Mouse (Mus musculus) ES-E14 (cell line): ENCODE results near the gene Srrm1.

Experiments used
- CHD2 ChIP-seq: IDR thresholded peaks from 2 replicates; pipeline ENCODE4 v1.6.1; 2014; ENCODE audit warnings: mild to moderate bottlenecking, low read depth, low read length, inconsistent platforms
- HCFC1 ChIP-seq: IDR thresholded peaks from 2 replicates; pipeline ENCODE4 v1.6.1; 2012; ENCODE audit warnings: low read length, inconsistent platforms, borderline replicate concordance; ENCODE audit not compliant: insufficient read depth
- MAFK ChIP-seq: IDR thresholded peaks from 2 replicates; pipeline ENCODE4 v1.6.1; 2014; ENCODE audit warnings: mild to moderate bottlenecking, low read depth, low read length, inconsistent platforms; ENCODE audit not compliant: insufficient read depth
- ZC3H11A ChIP-seq: IDR thresholded peaks from 2 replicates; pipeline ENCODE4 v1.6.1; 2012; ENCODE audit warnings: low read depth, mild to moderate bottlenecking, inconsistent platforms, low read length, borderline replicate concordance
- ZNF384 ChIP-seq: IDR thresholded peaks from 2 replicates; pipeline ENCODE4 v1.6.1; 2012; ENCODE audit warnings: low read depth, low read length, inconsistent platforms

DNA sequence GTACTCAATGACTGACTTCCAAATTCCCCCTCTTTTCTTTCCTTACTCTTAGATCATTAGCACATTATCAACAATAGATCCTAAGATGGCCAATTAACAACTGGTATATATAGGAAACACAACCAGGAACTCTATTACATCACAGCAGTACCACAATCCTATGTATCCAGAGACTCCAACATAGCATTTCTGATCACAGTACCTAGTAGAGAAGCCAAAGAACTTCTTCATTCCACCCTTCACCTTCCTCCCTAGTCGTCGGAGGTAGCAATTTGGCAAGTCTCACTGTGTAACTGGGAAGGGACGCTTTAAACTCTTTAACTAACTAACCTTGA is 17.1 kb downstream of the Srrm1 start:
- TF ChIP-seq CHD2 (no peak), ZC3H11A (no peak), ZNF384 (no peak), MAFK (no peak), HCFC1 (no peak)
